Comparison of ENCODE assay signal across 9 mouse cellular contexts in the genomic region with DNA sequence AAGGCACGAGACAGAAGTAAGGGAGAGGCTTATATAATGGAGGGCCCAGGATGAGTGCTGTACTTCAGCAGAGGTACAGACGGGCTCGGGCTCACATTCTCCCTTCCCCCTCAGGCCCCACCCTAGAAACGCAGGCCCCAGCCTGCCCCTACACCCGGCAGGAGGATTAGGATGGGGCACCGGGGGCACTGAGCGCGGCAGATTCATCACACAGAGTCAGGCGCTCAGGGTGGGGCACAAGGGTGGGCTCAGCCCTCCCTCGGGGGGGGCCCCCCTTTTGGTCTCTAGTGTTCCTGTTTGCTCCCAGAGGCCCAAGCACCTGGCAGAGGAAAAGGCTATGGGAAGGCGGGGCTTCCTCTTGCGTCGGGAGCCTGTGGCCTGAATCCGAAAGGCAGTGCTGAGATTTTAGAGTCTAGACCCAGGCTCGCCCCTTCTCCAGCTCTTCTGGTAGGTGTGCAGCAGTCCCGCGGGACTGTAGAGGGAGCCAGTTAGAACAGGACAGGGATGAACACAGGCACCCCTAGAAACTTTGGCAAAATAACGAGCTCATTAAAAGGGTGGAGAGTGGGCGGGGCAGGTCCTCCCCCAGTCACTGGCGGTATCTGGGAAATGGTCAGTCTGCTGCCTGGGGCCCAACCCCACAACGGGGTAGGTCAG. TPM values are rescaled to one million over a fixed set of nuclear protein-coding genes. Genes with fewer than 3 reads are reported as not detected.
DNase-seq lines count a peak whose midpoint lies in the region; ATAC-seq and TF ChIP-seq lines count a peak whose summit lies in the region.
"Had no signal": no experiment of that assay in that cellular context is flagged by ENCODE, and none has a peak within 500 bp of the region (broad histone marks: within the 10 kb centered on the region; RNA-seq: fewer than 3 reads in every experiment).

No protein-coding gene starts in this region.

- H3K4me1 ChIP-seq in hindbrain, embryonic 11.5 days (replicated peaks; ENCODE audit: control insufficient read depth, insufficient read depth, low read length): 0 out of 2 replicates have a peak, but pooled peaks cover 2% of the 10 kb centered on the region
- H3K4me1 ChIP-seq in hindbrain, embryonic 16.5 days (ENCODE audit: control insufficient read depth, insufficient read depth, low read depth, low read length): no peaks in the 10 kb centered on the region
- peaks cover 7% of the 10 kb centered on the region for H3K4me1 ChIP-seq in bone marrow, adult 2 months (ENCODE audit: control insufficient read depth, insufficient read depth, low read length)
- peaks cover 37% of the 10 kb centered on the region for H3K4me1 ChIP-seq in intestine, embryonic 15.5 days (replicated peaks)
- peaks cover 36% of the 10 kb centered on the region for H3K4me1 ChIP-seq in lung, embryonic 15.5 days

- no peak overlapping the region for H3K27ac ChIP-seq in hindbrain, embryonic 11.5 days (ENCODE audit: low read depth, low read length)
- no peak overlapping the region for H3K27ac ChIP-seq in hindbrain, embryonic 16.5 days (ENCODE audit: low read depth, low read length)
- H3K27ac ChIP-seq in bone marrow, adult 2 months (ENCODE audit: control insufficient read depth, insufficient read depth, low read depth, low read length, poor library complexity): peak overlapping the region; percentile 35; the same call in 1 of the 2 replicates
- H3K27ac ChIP-seq in intestine, embryonic 15.5 days: peak overlapping the region; percentile 76
- peak overlapping the region; percentile 59 for H3K27ac ChIP-seq in lung, embryonic 15.5 days

- ATAC-seq in hindbrain, embryonic 11.5 days (ENCODE audit: low FRiP score): no peak
- no peak for ATAC-seq in hindbrain, embryonic 16.5 days
- ATAC-seq in intestine, embryonic 15.5 days: peak; percentile 84
- peak; percentile 40; the same call in 1 of the 2 replicates for ATAC-seq in lung, embryonic 15.5 days (ENCODE audit: borderline replicate concordance, extremely low read depth, low FRiP score, low TSS enrichment)

- H3K27me3 ChIP-seq in hindbrain, embryonic 11.5 days (ENCODE audit: control insufficient read depth, insufficient read depth, low read length): no peaks in the 10 kb centered on the region
- H3K27me3 ChIP-seq in hindbrain, embryonic 16.5 days (replicated peaks; ENCODE audit: control insufficient read depth, insufficient read depth, low read length): no peaks in the 10 kb centered on the region
- no peaks in the 10 kb centered on the region for H3K27me3 ChIP-seq in intestine, embryonic 15.5 days (replicated peaks)
- H3K27me3 ChIP-seq in lung, embryonic 15.5 days: no peaks in the 10 kb centered on the region

- H3K4me2 ChIP-seq in hindbrain, embryonic 11.5 days (replicated peaks; ENCODE audit: low read depth, low read length): no peak overlapping the region
- no peak overlapping the region for H3K4me2 ChIP-seq in hindbrain, embryonic 16.5 days (ENCODE audit: low read length)
- peak overlapping the region; percentile 43 for H3K4me2 ChIP-seq in intestine, embryonic 15.5 days (replicated peaks)
- peak overlapping the region; percentile 37; the same call in 1 of the 2 replicates for H3K4me2 ChIP-seq in lung, embryonic 15.5 days

- TF ChIP-seq POLR2A in bone marrow, adult 2 months (IDR thresholded peaks at IDR 0.05; ENCODE audit: borderline replicate concordance, control insufficient read depth, low read depth, low read length): no peak

- H3K36me3 ChIP-seq in hindbrain, embryonic 11.5 days (ENCODE audit: control insufficient read depth, insufficient read depth, low read length): no peaks in the 10 kb centered on the region
- 0 out of 2 replicates have a peak, but pooled peaks cover 4% of the 10 kb centered on the region for H3K36me3 ChIP-seq in hindbrain, embryonic 16.5 days (ENCODE audit: control insufficient read depth, insufficient read depth, low read length)
- no peaks in the 10 kb centered on the region for H3K36me3 ChIP-seq in intestine, embryonic 15.5 days
- peaks cover 47% of the 10 kb centered on the region for H3K36me3 ChIP-seq in lung, embryonic 15.5 days

- H3K4me3 ChIP-seq in hindbrain, embryonic 11.5 days (ENCODE audit: low read depth, low read length): no peak overlapping the region
- H3K4me3 ChIP-seq in hindbrain, embryonic 16.5 days (ENCODE audit: low read length): no peak overlapping the region
- H3K4me3 ChIP-seq in bone marrow, adult 2 months (replicated peaks; ENCODE audit: control insufficient read depth, low read depth, low read length): no peak overlapping the region
- peak overlapping the region; percentile 21 for H3K4me3 ChIP-seq in intestine, embryonic 15.5 days (replicated peaks)
- no peak overlapping the region for H3K4me3 ChIP-seq in lung, embryonic 15.5 days

- WGBS in hindbrain, embryonic 11.5 days: 36% methylated on average over 21 of the region's 21 CpGs
- 35% methylated on average over 21 of the region's 21 CpGs for WGBS in hindbrain, embryonic 16.5 days
- 14% methylated on average over 21 of the region's 21 CpGs for WGBS in bone marrow, adult 2 months
- 21% methylated on average over 21 of the region's 21 CpGs for WGBS in intestine, embryonic 15.5 days
- WGBS in lung, embryonic 15.5 days: 28% methylated on average over 21 of the region's 21 CpGs

- TF ChIP-seq CTCF in bone marrow, adult 2 months (IDR thresholded peaks at IDR 0.05; ENCODE audit: control insufficient read depth, insufficient read depth, low read length): no peak

- no peaks in the 10 kb centered on the region for H3K9me3 ChIP-seq in hindbrain, embryonic 11.5 days (ENCODE audit: control insufficient read depth, low read length)
- H3K9me3 ChIP-seq in hindbrain, embryonic 16.5 days (ENCODE audit: control insufficient read depth, low read length): no peaks in the 10 kb centered on the region
- no peaks in the 10 kb centered on the region for H3K9me3 ChIP-seq in intestine, embryonic 15.5 days
- no peaks in the 10 kb centered on the region for H3K9me3 ChIP-seq in lung, embryonic 15.5 days

- H3K9ac ChIP-seq in hindbrain, embryonic 11.5 days (ENCODE audit: low read depth, low read length): peak overlapping the region; percentile 31; the same call in 1 of the 2 replicates
- H3K9ac ChIP-seq in hindbrain, embryonic 16.5 days (ENCODE audit: low read depth, low read length): no peak overlapping the region; the same call in 1 of the 2 replicates
- H3K9ac ChIP-seq in intestine, embryonic 15.5 days: peak overlapping the region; percentile 32
- H3K9ac ChIP-seq in lung, embryonic 15.5 days: no peak overlapping the region

- no peak for DNase-seq in hindbrain, embryonic 11.5 days (ENCODE audit: low spot score)
- DNase-seq in layer of hippocampus, adult 9-10 months (ENCODE audit: low spot score): no peak
- DNase-seq in T-cell, adult 2 months (ENCODE audit: low spot score): no peak
- no peak for DNase-seq in cerebellum, adult 11 months

RNA-seq across cellular contexts. Expression of gene Itgb7, which starts 3.8 kb away (rescaled TPM):
- 1.0 and 1.1 TPM in 2 replicates for polyA plus RNA-seq in hindbrain, embryonic 11.5 days (2014; fragmentation: Nextera tagmentation; extraction: Ambion mirVana)
- 1.1 and 2.0 TPM in 2 replicates for polyA plus RNA-seq in hindbrain, embryonic 16.5 days (2015; fragmentation: Nextera tagmentation; extraction: Ambion mirVana)
- 39.1 and 140 TPM in 2 replicates for polyA plus RNA-seq in bone marrow, adult 2 months (2011; ENCODE audit: insufficient read depth, insufficient read length, low replicate concordance, missing spikeins)
- polyA plus RNA-seq in intestine, embryonic 15.5 days (2015; fragmentation: Nextera tagmentation; extraction: Ambion mirVana): 10.8 and 12.9 TPM in 2 replicates
- polyA plus RNA-seq in lung, embryonic 15.5 days (2015; fragmentation: Nextera tagmentation; extraction: Ambion mirVana): 2.0 and 3.2 TPM in 2 replicates

RNA-seq across cellular contexts. Expression of gene Rarg, which starts 21.8 kb away (rescaled TPM):
- 20.3 and 21.7 TPM in 2 replicates for polyA plus RNA-seq in hindbrain, embryonic 11.5 days (2014; fragmentation: Nextera tagmentation; extraction: Ambion mirVana)
- 5.6 and 7.6 TPM in 2 replicates for polyA plus RNA-seq in hindbrain, embryonic 16.5 days (2015; fragmentation: Nextera tagmentation; extraction: Ambion mirVana)
- 17.1 and 36.3 TPM in 2 replicates for polyA plus RNA-seq in bone marrow, adult 2 months (2011; ENCODE audit: insufficient read depth, insufficient read length, low replicate concordance, missing spikeins)
- 15.8 and 16.5 TPM in 2 replicates for polyA plus RNA-seq in intestine, embryonic 15.5 days (2015; fragmentation: Nextera tagmentation; extraction: Ambion mirVana)
- 43.7 and 43.8 TPM in 2 replicates for polyA plus RNA-seq in lung, embryonic 15.5 days (2015; fragmentation: Nextera tagmentation; extraction: Ambion mirVana)

RNA-seq across cellular contexts. Expression of gene Csad, which starts 31.0 kb away (rescaled TPM):
- polyA plus RNA-seq in hindbrain, embryonic 11.5 days (2014; fragmentation: Nextera tagmentation; extraction: Ambion mirVana): 23.5 and 27.9 TPM in 2 replicates
- polyA plus RNA-seq in hindbrain, embryonic 16.5 days (2015; fragmentation: Nextera tagmentation; extraction: Ambion mirVana): 35.5 and 43.3 TPM in 2 replicates
- polyA plus RNA-seq in bone marrow, adult 2 months (2011; ENCODE audit: insufficient read depth, insufficient read length, low replicate concordance, missing spikeins): 13.6 and 18.5 TPM in 2 replicates
- 45.8 and 49.3 TPM in 2 replicates for polyA plus RNA-seq in intestine, embryonic 15.5 days (2015; fragmentation: Nextera tagmentation; extraction: Ambion mirVana)
- polyA plus RNA-seq in lung, embryonic 15.5 days (2015; fragmentation: Nextera tagmentation; extraction: Ambion mirVana): 74.1 and 78.1 TPM in 2 replicates

RNA-seq across cellular contexts. Expression of gene Zfp740, which starts 32.5 kb away (rescaled TPM):
- polyA plus RNA-seq in hindbrain, embryonic 11.5 days (2014; fragmentation: Nextera tagmentation; extraction: Ambion mirVana): 49.7 and 63.8 TPM in 2 replicates
- 39.6 and 51.0 TPM in 2 replicates for polyA plus RNA-seq in hindbrain, embryonic 16.5 days (2015; fragmentation: Nextera tagmentation; extraction: Ambion mirVana)
- polyA plus RNA-seq in bone marrow, adult 2 months (2011; ENCODE audit: insufficient read depth, insufficient read length, low replicate concordance, missing spikeins): 22.8 and 34.5 TPM in 2 replicates
- 41.3 and 44.1 TPM in 2 replicates for polyA plus RNA-seq in intestine, embryonic 15.5 days (2015; fragmentation: Nextera tagmentation; extraction: Ambion mirVana)
- polyA plus RNA-seq in lung, embryonic 15.5 days (2015; fragmentation: Nextera tagmentation; extraction: Ambion mirVana): 60.7 and 67.1 TPM in 2 replicates

RNA-seq across cellular contexts. Expression of gene Gm9918, which starts 34.9 kb away (rescaled TPM):
- 0.15 TPM in 2 replicates for polyA plus RNA-seq in hindbrain, embryonic 11.5 days (2014; fragmentation: Nextera tagmentation; extraction: Ambion mirVana)
- 0.06 and 0.14 TPM in 2 replicates for polyA plus RNA-seq in hindbrain, embryonic 16.5 days (2015; fragmentation: Nextera tagmentation; extraction: Ambion mirVana)
- not detected in 2 replicates for polyA plus RNA-seq in bone marrow, adult 2 months (2011; ENCODE audit: insufficient read depth, insufficient read length, low replicate concordance, missing spikeins)
- polyA plus RNA-seq in intestine, embryonic 15.5 days (2015; fragmentation: Nextera tagmentation; extraction: Ambion mirVana): 0.08 and 0.14 TPM in 2 replicates
- 0.53 and 0.57 TPM in 2 replicates for polyA plus RNA-seq in lung, embryonic 15.5 days (2015; fragmentation: Nextera tagmentation; extraction: Ambion mirVana)
- polyA plus RNA-seq: large intestine, adult 2 months had no signal

Comparison
In these comparisons a context has a peak if more than half of its experiments do, and no peak if none do; other contexts are left out.
1. H3K9ac ChIP-seq: peak in hindbrain, embryonic 11.5 days (single experiment) and intestine, embryonic 15.5 days (single experiment); none in hindbrain, embryonic 16.5 days (single experiment) and lung, embryonic 15.5 days (single experiment).
2. ATAC-seq: peak in intestine, embryonic 15.5 days (single experiment) and lung, embryonic 15.5 days (single experiment); none in hindbrain, embryonic 11.5 days (single experiment) and hindbrain, embryonic 16.5 days (single experiment).
3. H3K27ac ChIP-seq: peak in bone marrow, adult 2 months (single experiment), intestine, embryonic 15.5 days (single experiment) and lung, embryonic 15.5 days (single experiment); none in hindbrain, embryonic 11.5 days (single experiment) and hindbrain, embryonic 16.5 days (single experiment).
4. H3K4me2 ChIP-seq: peak in intestine, embryonic 15.5 days (single experiment) and lung, embryonic 15.5 days (single experiment); none in hindbrain, embryonic 11.5 days (single experiment) and hindbrain, embryonic 16.5 days (single experiment).